Mouse (Mus musculus): ENCODE data around the gene Nedd1. TPM values are rescaled to one million over a fixed set of nuclear protein-coding genes. Genes with fewer than 3 reads are reported as not detected.

Nedd1 gene
- polyA plus RNA-seq, 1 experiment from 2014 or later: 16.1 TPM

GRCm38 (mm10) chr10:92653266-92653665 is 69.0 kb downstream of the Nedd1 start:
- Histone ChIP-seq H3K9me3 (ENCODE audit: control insufficient read depth, low read length) (no peaks in the 10 kb centered on the region), H3K27ac (no peak overlapping the region), H3K36me3 (replicated peaks; ENCODE audit: control insufficient read depth, insufficient read depth) (no peaks in the 10 kb centered on the region), H3K9ac (no peak overlapping the region), H3K4me3 (replicated peaks; ENCODE audit: low read length) (no peak overlapping the region), H3K4me1 (replicated peaks; ENCODE audit: control insufficient read depth, insufficient read depth, low read length) (peaks cover 7% of the 10 kb centered on the region; the same call in 1 of the 2 replicates), H3K4me2 (replicated peaks) (no peak overlapping the region), H3K27me3 (ENCODE audit: control insufficient read depth, insufficient read depth, low read length) (no peaks in the 10 kb centered on the region)
- no peak for DNase-seq (ENCODE audit: low spot score)
- no peak for ATAC-seq (ENCODE audit: low FRiP score)
- 48% methylated on average over 4 of the region's 4 CpGs for WGBS

DNA sequence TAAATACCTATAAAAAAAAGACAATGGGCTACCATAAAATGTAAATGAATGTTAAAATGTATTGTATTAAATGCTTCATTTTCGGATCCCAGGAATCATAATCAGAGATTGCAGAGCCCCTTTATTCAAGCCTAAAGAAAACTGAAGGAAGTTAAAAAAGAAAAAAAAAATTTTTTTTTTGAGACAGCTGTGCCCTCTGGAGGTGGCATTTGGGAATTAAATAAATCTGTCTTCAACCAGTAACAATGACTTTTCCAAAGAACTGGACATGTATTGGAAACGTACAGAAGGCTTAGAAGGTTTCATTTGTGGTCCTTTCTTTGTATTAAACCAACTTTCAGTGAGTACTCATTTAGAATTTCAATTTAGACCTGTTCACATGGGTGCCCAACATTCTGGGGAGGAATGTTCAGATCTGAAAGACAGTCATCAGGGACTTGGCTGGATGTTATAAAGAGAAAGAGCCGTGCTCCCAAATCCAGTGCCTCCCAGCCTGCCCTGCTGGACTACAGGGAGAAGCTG is 69.8 kb downstream of the Nedd1 start:
- Histone ChIP-seq H3K4me3 (replicated peaks; ENCODE audit: low read length) (no peak overlapping the region), H3K9ac (no peak overlapping the region), H3K9me3 (ENCODE audit: control insufficient read depth, low read length) (no peaks in the 10 kb centered on the region), H3K27ac (no peak overlapping the region), H3K27me3 (ENCODE audit: control insufficient read depth, insufficient read depth, low read length) (no peaks in the 10 kb centered on the region), H3K36me3 (replicated peaks; ENCODE audit: control insufficient read depth, insufficient read depth) (no peaks in the 10 kb centered on the region), H3K4me2 (replicated peaks) (no peak overlapping the region), H3K4me1 (replicated peaks; ENCODE audit: control insufficient read depth, insufficient read depth, low read length) (peaks cover 5% of the 10 kb centered on the region; the same call in 1 of the 2 replicates)
- DNase-seq (ENCODE audit: low spot score) (peak; percentile 81), ATAC-seq (ENCODE audit: low FRiP score) (no peak)
- 24% methylated on average over 3 of the region's 3 CpGs for WGBS

- Histone ChIP-seq H3K27ac (no peak overlapping the region), H3K4me3 (replicated peaks; ENCODE audit: low read length) (no peak overlapping the region), H3K27me3 (ENCODE audit: control insufficient read depth, insufficient read depth, low read length) (no peaks in the 10 kb centered on the region), H3K9ac (no peak overlapping the region), H3K9me3 (ENCODE audit: control insufficient read depth, low read length) (no peaks in the 10 kb centered on the region), H3K36me3 (replicated peaks; ENCODE audit: control insufficient read depth, insufficient read depth) (no peaks in the 10 kb centered on the region), H3K4me1 (replicated peaks; ENCODE audit: control insufficient read depth, insufficient read depth, low read length) (peaks cover 5% of the 10 kb centered on the region; the same call in 1 of the 2 replicates), H3K4me2 (replicated peaks) (no peak overlapping the region)
- ATAC-seq (ENCODE audit: low FRiP score) (no peak), DNase-seq (ENCODE audit: low spot score) (no peak)
- WGBS: 89% methylated on average over 3 of the region's 3 CpGs
Observed at GRCm38 (mm10) chr10:92651266-92651665, 71.0 kb downstream of the Nedd1 start.

DNA sequence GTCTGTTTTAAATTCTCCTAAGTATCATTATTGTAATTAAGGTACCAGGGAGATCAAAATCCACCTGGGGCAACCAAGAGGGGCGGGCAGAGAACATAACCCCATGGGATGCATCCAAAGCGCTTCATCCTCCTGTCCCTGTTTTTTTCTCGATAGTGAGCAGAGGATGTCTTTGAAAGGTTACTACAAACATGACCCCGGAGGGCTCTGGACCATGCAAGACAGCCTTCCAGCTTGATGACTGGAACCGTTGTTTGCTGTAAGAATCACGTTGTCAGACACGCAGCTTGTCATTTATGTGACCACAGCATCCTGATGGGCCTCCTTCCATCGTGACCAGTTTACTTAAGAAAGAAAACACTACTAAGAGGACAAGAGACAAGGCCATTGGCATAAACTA is 73.1 kb downstream of the Nedd1 start:
- 54% methylated on average over 8 of the region's 8 CpGs for WGBS
- Histone ChIP-seq H3K9ac (no peak overlapping the region), H3K9me3 (ENCODE audit: control insufficient read depth, low read length) (no peaks in the 10 kb centered on the region), H3K36me3 (replicated peaks; ENCODE audit: control insufficient read depth, insufficient read depth) (no peaks in the 10 kb centered on the region), H3K4me3 (replicated peaks; ENCODE audit: low read length) (no peak overlapping the region), H3K27ac (no peak overlapping the region), H3K4me1 (replicated peaks; ENCODE audit: control insufficient read depth, insufficient read depth, low read length) (peaks cover 10% of the 10 kb centered on the region), H3K27me3 (ENCODE audit: control insufficient read depth, insufficient read depth, low read length) (no peaks in the 10 kb centered on the region), H3K4me2 (replicated peaks) (no peak overlapping the region)
- ATAC-seq (ENCODE audit: low FRiP score) (no peak), DNase-seq (ENCODE audit: low spot score) (no peak)

GRCm38 (mm10) chr10:92647691-92648090 is 74.5 kb downstream of the Nedd1 start:
- WGBS: 89% methylated on average over 2 of the region's 2 CpGs

DNA sequence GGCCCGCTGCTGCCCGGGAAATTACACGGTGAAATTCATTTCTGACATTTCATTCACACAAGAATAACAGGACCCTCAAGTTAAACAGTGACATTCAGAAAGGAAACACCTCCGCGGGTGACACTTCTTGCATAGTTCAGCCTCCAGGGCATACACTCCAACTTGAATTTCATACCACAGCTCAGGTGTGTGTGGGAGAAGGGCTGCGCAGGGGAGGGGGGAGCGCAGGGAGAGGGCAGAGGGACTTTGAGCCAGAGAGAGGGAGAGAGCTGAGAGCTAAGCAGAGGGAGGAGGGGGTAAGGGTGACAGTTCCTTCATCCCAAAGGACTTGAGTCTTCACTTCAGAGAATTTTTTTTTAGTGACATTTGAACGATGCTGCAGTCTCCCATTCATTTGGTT is 78.2 kb downstream of the Nedd1 start:
- WGBS: 56% methylated on average over 8 of the region's 8 CpGs
- H3K27me3 ChIP-seq (ENCODE audit: control insufficient read depth, insufficient read depth, low read length): no peaks in the 10 kb centered on the region
- H3K4me1 ChIP-seq (replicated peaks; ENCODE audit: control insufficient read depth, insufficient read depth, low read length): peaks cover 7% of the 10 kb centered on the region; the same call in 1 of the 2 replicates
- H3K4me3 ChIP-seq (replicated peaks; ENCODE audit: low read length): no peak overlapping the region
- H3K9ac ChIP-seq: no peak overlapping the region
- no peak overlapping the region for H3K4me2 ChIP-seq (replicated peaks)
- DNase-seq (ENCODE audit: low spot score) (no peak), ATAC-seq (ENCODE audit: low FRiP score) (no peak)
- no peak overlapping the region for H3K27ac ChIP-seq
- no peaks in the 10 kb centered on the region for H3K36me3 ChIP-seq (replicated peaks; ENCODE audit: control insufficient read depth, insufficient read depth)
- H3K9me3 ChIP-seq (ENCODE audit: control insufficient read depth, low read length): no peaks in the 10 kb centered on the region

More at GRCm38 (mm10) chr10:92647691-92648090, 74.5 kb downstream of the Nedd1 start:
- Histone ChIP-seq H3K4me3 (replicated peaks; ENCODE audit: low read length) (no peak overlapping the region), H3K4me1 (replicated peaks; ENCODE audit: control insufficient read depth, insufficient read depth, low read length) (peaks cover 12% of the 10 kb centered on the region), H3K9me3 (ENCODE audit: control insufficient read depth, low read length) (no peaks in the 10 kb centered on the region), H3K9ac (no peak overlapping the region), H3K36me3 (replicated peaks; ENCODE audit: control insufficient read depth, insufficient read depth) (no peaks in the 10 kb centered on the region), H3K4me2 (replicated peaks) (no peak overlapping the region), H3K27ac (no peak overlapping the region), H3K27me3 (ENCODE audit: control insufficient read depth, insufficient read depth, low read length) (no peaks in the 10 kb centered on the region)
- ATAC-seq (ENCODE audit: low FRiP score) (no peak), DNase-seq (ENCODE audit: low spot score) (no peak)

GRCm38 (mm10) chr10:92641032-92641431 is 81.2 kb downstream of the Nedd1 start:
- peaks cover 7% of the 10 kb centered on the region; the same call in 1 of the 2 replicates for H3K4me1 ChIP-seq (replicated peaks; ENCODE audit: control insufficient read depth, insufficient read depth, low read length)
- DNase-seq (ENCODE audit: low spot score): no peak
- H3K27me3 ChIP-seq (ENCODE audit: control insufficient read depth, insufficient read depth, low read length): no peaks in the 10 kb centered on the region
- no peak overlapping the region for H3K4me2 ChIP-seq (replicated peaks)
- H3K36me3 ChIP-seq (replicated peaks; ENCODE audit: control insufficient read depth, insufficient read depth): no peaks in the 10 kb centered on the region
- H3K4me3 ChIP-seq (replicated peaks; ENCODE audit: low read length): no peak overlapping the region
- peaks cover 16% of the 10 kb centered on the region for H3K9me3 ChIP-seq (ENCODE audit: control insufficient read depth, low read length)
- ATAC-seq (ENCODE audit: low FRiP score): no peak
- H3K9ac ChIP-seq: no peak overlapping the region
- no peak overlapping the region for H3K27ac ChIP-seq
